Mouse (Mus musculus) subcutaneous adipose tissue, adult 2 months (tissue): ENCODE results near the gene Yod1. TPM values are rescaled to one million over a fixed set of nuclear protein-coding genes. Genes with fewer than 3 reads are reported as not detected.

Experiments
- polyA plus RNA-seq: library from polyadenylated mRNA; depleted of rRNA; stranded (reverse); fragments of >200 nt; gene quantifications from 2 replicates; pipeline ENCODE4 v1.2.3, GENCODE M21; 2012; ENCODE audit warnings: low replicate concordance; rRNA removed

The Yod1 gene
- polyA plus RNA-seq, result 1.2 and 2.1 TPM in 2 replicates

GRCm38 (mm10) chr1:130717291-130717871 lies at the start of gene Yod1:
TSS of gene Yod1 (plus strand) at chr1:130717327.

GRCm38 (mm10) chr1:130715561-130716217 lies 1.4 kb upstream of the Yod1 start, which contains the start of gene Gm29427:
TSS of gene Gm29427 (minus strand) at chr1:130715799.

GRCm38 (mm10) chr1:130729153-130729552 lies 12.0 kb downstream of the Yod1 start, which contains the start of gene Pfkfb2:
TSS of gene Pfkfb2 (minus strand) at chr1:130729253.

GRCm38 (mm10) chr1:130731741-130732337 lies 14.7 kb downstream of the Yod1 start, which contains the start of gene AA986860:
TSS of gene AA986860 (plus strand) at chr1:130731976.

Other genes with a start within 250 kb of the Yod1 start
- gene Zp3r, start 87.7 kb upstream of the Yod1 start, polyA plus RNA-seq, result not detected in 2 replicates
- 0.16 and 1.5 TPM in 2 replicates for gene C4bp, start 55.7 kb upstream of the Yod1 start, polyA plus RNA-seq
- gene Gm29427, start 1.5 kb upstream of the Yod1 start, polyA plus RNA-seq, result not detected in 2 replicates
- 9.1 and 14.2 TPM in 2 replicates for gene Pfkfb2, start 11.9 kb downstream of the Yod1 start, polyA plus RNA-seq
- gene AA986860, start 14.6 kb downstream of the Yod1 start, polyA plus RNA-seq, result 1.1 and 3.4 TPM in 2 replicates
- gene Fcamr, start 83.6 kb downstream of the Yod1 start, polyA plus RNA-seq, result 0.58 and 0.66 TPM in 2 replicates
- gene Pigr, start 109.4 kb downstream of the Yod1 start, polyA plus RNA-seq, result 0.14 and 31.0 TPM in 2 replicates
- 0.64 and 0.85 TPM in 2 replicates for gene Fcmr, start 148.3 kb downstream of the Yod1 start, polyA plus RNA-seq
- gene Il24, start 170.1 kb downstream of the Yod1 start, polyA plus RNA-seq, result not detected in 2 replicates
- gene Il20, start 194.1 kb downstream of the Yod1 start, polyA plus RNA-seq, result not detected in 2 replicates
- gene Il19, start 222.8 kb downstream of the Yod1 start, polyA plus RNA-seq, result not detected in 2 replicates